ENCODE assay signal across 10 mouse cellular contexts in the genomic region with DNA sequence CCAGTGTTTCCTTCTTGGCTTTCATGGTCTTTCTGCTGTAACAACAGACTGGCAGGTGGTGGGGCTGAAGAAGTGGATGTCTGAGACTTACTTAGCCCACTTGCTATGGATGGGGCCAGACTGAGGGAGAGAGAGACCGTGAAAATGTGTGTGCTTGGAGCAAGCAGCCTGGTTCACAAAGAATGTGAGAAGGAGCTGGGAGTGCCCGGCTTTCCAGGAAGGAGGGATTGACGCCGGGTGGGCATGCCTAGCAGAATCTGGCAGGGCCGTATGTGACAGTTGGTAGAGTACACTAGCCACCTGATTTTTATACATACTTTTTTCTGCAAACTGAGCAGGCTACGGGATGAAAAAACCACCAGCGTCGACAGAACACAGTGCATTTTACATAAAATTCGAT. TPM values are rescaled to one million over a fixed set of nuclear protein-coding genes. Genes with fewer than 3 reads are reported as not detected.
A peak's percentile ranks its signal among the peaks of the same experiment; 100 is the strongest.
DNase-seq lines count a peak whose midpoint lies in the region; ATAC-seq lines count a peak whose summit lies in the region.
"Had no signal": no experiment of that assay in that cellular context is flagged by ENCODE, and none has a peak within 500 bp of the region (broad histone marks: within the 10 kb centered on the region; RNA-seq: fewer than 3 reads in every experiment).

No protein-coding gene starts in this region.

- H3K36me3 ChIP-seq in neural tube, embryonic 11.5 days (ENCODE audit: control insufficient read depth, insufficient read depth, low read length): no peaks in the 10 kb centered on the region
- H3K36me3 ChIP-seq in intestine, embryonic 16.5 days (ENCODE audit: control insufficient read depth, insufficient read depth, low read length): no peaks in the 10 kb centered on the region
- H3K36me3 ChIP-seq in stomach, embryonic 15.5 days: no peaks in the 10 kb centered on the region

- H3K27ac ChIP-seq in neural tube, embryonic 11.5 days (ENCODE audit: low read depth, low read length): no peak overlapping the region
- no peak overlapping the region for H3K27ac ChIP-seq in intestine, embryonic 16.5 days (ENCODE audit: low read length)
- no peak overlapping the region for H3K27ac ChIP-seq in stomach, embryonic 15.5 days

- DNase-seq in frontal cortex, postnatal 25 days (ENCODE audit: low spot score in 2 of 2): no peak
- no peak for DNase-seq in neural tube, embryonic 11.5 days (ENCODE audit: low spot score)
- no peak for DNase-seq in neural tube, embryonic 10.5 days (ENCODE audit: extremely low spot score, low spot score)
- DNase-seq in adrenal gland, adult 2 months: no peak

- no peak overlapping the region for H3K4me3 ChIP-seq in neural tube, embryonic 11.5 days (ENCODE audit: low read depth, low read length)
- H3K4me3 ChIP-seq in intestine, embryonic 16.5 days (ENCODE audit: low read length): peak overlapping the region; percentile 21
- peak overlapping the region; percentile 21; the same call in 1 of the 2 replicates for H3K4me3 ChIP-seq in stomach, embryonic 15.5 days (replicated peaks)

- no peaks in the 10 kb centered on the region for H3K9me3 ChIP-seq in neural tube, embryonic 11.5 days (ENCODE audit: control insufficient read depth, low read length)
- no peaks in the 10 kb centered on the region for H3K9me3 ChIP-seq in intestine, embryonic 16.5 days (ENCODE audit: control insufficient read depth, low read length)
- no peaks in the 10 kb centered on the region for H3K9me3 ChIP-seq in stomach, embryonic 15.5 days

- H3K27me3 ChIP-seq in neural tube, embryonic 11.5 days (ENCODE audit: control insufficient read depth, insufficient read depth, low read length): peaks cover 10% of the 10 kb centered on the region
- H3K27me3 ChIP-seq in intestine, embryonic 16.5 days (replicated peaks; ENCODE audit: control insufficient read depth, insufficient read depth, low read length): peaks cover 2% of the 10 kb centered on the region; the same call in 1 of the 2 replicates
- peaks cover 17% of the 10 kb centered on the region; the same call in 1 of the 2 replicates for H3K27me3 ChIP-seq in stomach, embryonic 15.5 days (replicated peaks)

- no peaks in the 10 kb centered on the region for H3K4me1 ChIP-seq in neural tube, embryonic 11.5 days (ENCODE audit: control insufficient read depth, insufficient read depth, low read length)
- peaks cover 5% of the 10 kb centered on the region; the same call in 1 of the 2 replicates for H3K4me1 ChIP-seq in intestine, embryonic 16.5 days (ENCODE audit: control insufficient read depth, insufficient read depth, low read length)
- peaks cover 17% of the 10 kb centered on the region; the same call in 1 of the 2 replicates for H3K4me1 ChIP-seq in stomach, embryonic 15.5 days

- no peak overlapping the region for H3K9ac ChIP-seq in neural tube, embryonic 11.5 days (ENCODE audit: low read length)
- H3K9ac ChIP-seq in intestine, embryonic 16.5 days (ENCODE audit: low read depth, low read length): peak overlapping the region; percentile 20; the same call in 1 of the 2 replicates
- no peak overlapping the region for H3K9ac ChIP-seq in stomach, embryonic 15.5 days

- H3K4me2 ChIP-seq in neural tube, embryonic 11.5 days (ENCODE audit: low read depth): peak overlapping the region; percentile 24
- peak overlapping the region; percentile 45 for H3K4me2 ChIP-seq in intestine, embryonic 16.5 days (ENCODE audit: low read depth, low read length)
- peak overlapping the region; percentile 60 for H3K4me2 ChIP-seq in stomach, embryonic 15.5 days

- peak; percentile 15; the same call in 1 of the 2 replicates for ATAC-seq in frontal cortex, adult (ENCODE audit: low TSS enrichment)
- no peak for ATAC-seq in neural tube, embryonic 11.5 days (ENCODE audit: insufficient read depth, low FRiP score, low TSS enrichment)
- no peak for ATAC-seq in intestine, embryonic 16.5 days
- no peak for ATAC-seq in stomach, embryonic 15.5 days (ENCODE audit: insufficient read depth, low FRiP score, low read depth)
- ATAC-seq in activated CD4-positive, CD25-positive, alpha-beta regulatory T cell, adult 4 months: no peak

- WGBS in neural tube, embryonic 11.5 days: 43% methylated on average over 9 of the region's 9 CpGs
- 36% methylated on average over 9 of the region's 9 CpGs for WGBS in intestine, embryonic 16.5 days
- WGBS in stomach, embryonic 15.5 days: 42% methylated on average over 9 of the region's 9 CpGs

RNA-seq across cellular contexts. Expression of gene 1700001C02Rik, which starts 0.5 kb away (rescaled TPM):
- not detected in 2 replicates for polyA plus RNA-seq in neural tube, embryonic 11.5 days (2014; fragmentation: Nextera tagmentation; extraction: Ambion mirVana)
- not detected in 2 replicates for polyA plus RNA-seq in intestine, embryonic 16.5 days (2015; fragmentation: Nextera tagmentation; extraction: Ambion mirVana)
- 0.27 TPM in 1 of 2 replicates, not detected in the other for polyA plus RNA-seq in stomach, embryonic 15.5 days (2015; fragmentation: Nextera tagmentation; extraction: Ambion mirVana)
- not detected for polyA plus RNA-seq in activated CD4-positive, CD25-positive, alpha-beta regulatory T cell, adult 4 months (2017; shearing (Covaris generic))
- total RNA-seq in adrenal gland, adult 2 months (2021): not detected
- polyA plus RNA-seq in adrenal gland, adult 2 months (2012; rRNA removed): not detected in 2 replicates
- total RNA-seq: heart, adult 8-10 months had no signal
- polyA plus RNA-seq: small intestine, adult 2 months had no signal

RNA-seq across cellular contexts. Expression of gene Otof, which starts 4.6 kb away (rescaled TPM):
- 0.04 and 0.18 TPM in 2 replicates for polyA plus RNA-seq in neural tube, embryonic 11.5 days (2014; fragmentation: Nextera tagmentation; extraction: Ambion mirVana)
- 0.53 and 0.60 TPM in 2 replicates for polyA plus RNA-seq in intestine, embryonic 16.5 days (2015; fragmentation: Nextera tagmentation; extraction: Ambion mirVana)
- polyA plus RNA-seq in stomach, embryonic 15.5 days (2015; fragmentation: Nextera tagmentation; extraction: Ambion mirVana): 0.37 and 0.40 TPM in 2 replicates
- not detected for polyA plus RNA-seq in activated CD4-positive, CD25-positive, alpha-beta regulatory T cell, adult 4 months (2017; shearing (Covaris generic))
- total RNA-seq in adrenal gland, adult 2 months (2021): under 1 TPM; 0.06 to 0.10 TPM
- 0.42 and 0.43 TPM in 2 replicates for polyA plus RNA-seq in adrenal gland, adult 2 months (2012; rRNA removed)
